Mouse (Mus musculus) thymus, postnatal 10 days (tissue): ENCODE measurements around the gene Alk.

Experiments used
- DNase-seq, 2 experiments: peaks; one replicate each; pipeline ENCODE4 v3.0.0; 2021; ENCODE audit warnings: low spot score in 2 of 2

Gene Alk

DNA sequence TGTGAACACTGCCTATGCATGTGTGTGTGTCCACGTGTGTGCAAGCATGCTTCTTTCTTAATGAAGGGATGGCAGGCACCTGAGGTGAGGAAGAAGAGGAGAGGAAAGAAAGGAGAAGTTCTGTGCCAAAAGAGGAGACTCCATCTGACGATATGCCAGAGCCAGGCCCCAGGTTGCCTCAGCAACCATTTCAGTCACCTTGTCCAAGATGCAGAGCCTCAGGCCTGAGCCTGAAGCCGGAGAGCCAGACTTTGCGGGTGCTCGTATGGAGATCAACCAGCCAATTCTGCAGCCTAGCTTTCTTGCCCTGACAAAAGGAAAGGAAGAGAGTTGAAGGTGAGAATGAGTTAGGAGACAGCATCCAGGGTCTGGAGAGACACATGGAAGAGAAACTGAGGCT is 566.1 kb downstream of the Alk start:
- no peak for DNase-seq

- DNase-seq, result no peak
Observed at GRCm38 (mm10) chr17:72030672-72031071, 573.8 kb downstream of the Alk start.

GRCm38 (mm10) chr17:72023323-72023722 is 581.1 kb downstream of the Alk start:
- DNase-seq, result no peak

GRCm38 (mm10) chr17:72021733-72022669 is 582.4 kb downstream of the Alk start:
- no peak for DNase-seq

DNA sequence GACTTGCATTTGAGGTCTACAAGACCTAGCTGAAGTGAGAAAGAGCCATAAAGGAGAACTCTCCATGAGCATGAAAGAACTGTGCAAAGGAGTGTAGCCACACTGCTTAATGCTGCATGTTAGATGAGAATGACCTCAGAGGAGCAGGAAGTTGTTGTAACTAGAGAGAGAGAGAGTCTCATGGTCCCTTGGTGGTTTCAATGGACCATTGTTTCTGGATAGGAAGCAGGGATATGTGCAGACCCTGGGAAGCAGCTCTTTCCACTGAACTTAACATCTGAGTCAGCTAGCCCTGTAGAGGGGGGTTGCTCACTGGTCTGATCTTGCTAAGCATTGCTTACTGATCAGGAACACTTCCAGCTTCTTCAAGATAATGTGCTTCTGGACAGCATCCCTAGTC is 587.1 kb downstream of the Alk start:
- DNase-seq, result no peak

DNA sequence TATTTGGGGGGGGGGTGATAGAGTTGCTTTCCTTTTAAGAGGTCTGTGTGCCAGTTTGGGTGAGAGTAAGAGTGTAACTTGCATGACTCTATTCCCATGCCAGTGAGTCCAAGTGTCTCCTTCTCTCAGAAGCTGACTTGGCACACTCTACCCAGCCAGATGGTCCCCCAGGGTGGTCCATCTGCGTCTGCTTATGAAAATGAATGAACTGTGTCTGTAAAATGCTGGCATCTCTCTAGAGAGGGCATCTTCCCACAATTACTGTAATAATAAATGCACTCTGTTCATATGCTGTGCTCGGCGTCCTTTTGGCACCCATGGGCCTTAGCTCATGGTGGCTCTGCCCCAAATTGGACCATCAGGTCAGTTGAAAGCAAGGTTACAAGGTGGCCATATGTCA is 589.2 kb downstream of the Alk start:
- DNase-seq, result no peak

- no peak for DNase-seq
Observed at GRCm38 (mm10) chr17:72012775-72013174, 591.7 kb downstream of the Alk start.

DNA sequence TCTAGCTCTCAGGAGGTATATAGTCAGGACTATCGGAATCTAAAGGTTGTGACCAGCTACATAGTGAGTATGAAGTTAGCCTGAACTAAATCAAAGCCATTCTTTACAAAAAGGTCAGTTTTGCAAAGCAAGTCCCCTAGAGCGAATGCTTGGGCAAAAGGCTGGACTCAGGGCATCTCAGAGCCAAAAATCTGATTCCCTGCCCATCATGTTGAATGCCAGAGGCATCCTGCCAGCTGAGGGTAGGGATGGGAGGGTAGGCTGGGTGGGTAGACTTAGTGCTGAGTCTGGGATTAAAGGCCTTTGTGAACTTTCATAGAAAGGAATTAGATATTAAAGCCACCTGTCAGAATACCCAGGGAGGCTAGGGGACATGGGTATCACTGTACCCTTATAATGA is 594.6 kb downstream of the Alk start:
- DNase-seq, result no peak

- DNase-seq, result no peak
Observed at GRCm38 (mm10) chr17:72008389-72008788, 596.0 kb downstream of the Alk start.

- DNase-seq, result no peak
Observed at GRCm38 (mm10) chr17:72005365-72005764, 599.1 kb downstream of the Alk start.

DNA sequence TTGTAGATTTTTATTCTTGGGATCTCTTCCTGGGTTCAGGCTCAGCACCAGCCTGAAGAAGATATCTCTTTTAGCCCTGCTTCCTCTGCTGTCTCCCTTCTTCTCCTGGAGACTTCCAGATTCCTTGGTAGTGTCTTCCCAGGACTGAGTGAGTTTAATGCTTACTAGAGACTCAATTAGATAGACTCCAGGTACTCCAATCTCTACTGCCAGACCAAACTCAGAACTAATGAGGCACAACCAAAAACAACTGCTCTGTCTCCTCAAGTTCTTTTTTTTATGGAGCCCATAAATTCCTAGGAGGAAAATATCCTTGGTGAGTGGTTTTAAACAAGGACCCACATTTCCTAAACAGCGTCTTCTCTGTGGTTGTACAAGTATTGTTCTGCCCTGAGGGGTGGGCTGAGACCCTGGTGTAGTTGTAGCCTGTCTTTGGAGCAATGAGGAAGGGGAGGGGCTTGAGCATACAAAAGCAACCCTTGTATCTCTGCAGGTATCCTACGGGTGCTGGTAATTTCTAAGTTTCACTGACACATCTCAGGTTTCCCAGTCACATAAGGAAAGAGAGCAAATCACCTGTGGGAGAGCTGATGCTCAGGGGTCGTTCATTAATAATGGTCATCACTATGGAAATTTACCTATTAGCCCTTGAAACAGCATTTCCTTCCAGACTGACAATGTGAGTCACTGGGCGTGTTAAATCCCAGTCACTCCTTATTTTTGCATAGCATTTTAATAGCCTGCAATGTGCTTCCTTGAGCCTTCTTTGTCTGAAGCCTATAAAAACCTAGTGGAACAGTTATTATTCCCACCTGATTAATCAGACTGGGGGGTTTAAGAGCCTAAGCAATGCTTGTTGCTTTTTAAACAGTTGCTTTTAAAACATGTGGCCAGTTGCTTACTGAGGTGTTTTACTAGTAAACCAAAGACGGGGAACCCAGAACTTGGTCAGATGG is 604.6 kb downstream of the Alk start:
- DNase-seq, result no peak

DNA sequence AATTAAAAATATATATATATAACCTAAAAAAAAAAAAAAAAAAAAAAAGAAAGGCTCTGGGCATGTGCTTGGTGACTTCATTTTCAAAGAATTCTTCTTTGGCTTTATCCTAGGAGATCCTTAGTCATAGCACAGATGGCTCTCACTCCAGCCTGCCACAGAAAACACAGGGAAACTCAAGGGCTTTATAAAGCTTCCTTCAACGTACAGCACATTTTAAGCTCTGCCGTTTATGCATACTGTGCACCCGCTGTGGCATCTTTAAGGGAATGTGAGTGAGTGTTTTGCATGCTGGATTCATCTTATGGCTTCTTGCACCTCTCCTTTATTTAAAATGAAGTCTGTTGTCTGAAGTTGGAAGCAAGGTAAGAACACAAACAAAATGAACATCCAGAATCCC is 606.7 kb downstream of the Alk start:
- no peak for DNase-seq

DNA sequence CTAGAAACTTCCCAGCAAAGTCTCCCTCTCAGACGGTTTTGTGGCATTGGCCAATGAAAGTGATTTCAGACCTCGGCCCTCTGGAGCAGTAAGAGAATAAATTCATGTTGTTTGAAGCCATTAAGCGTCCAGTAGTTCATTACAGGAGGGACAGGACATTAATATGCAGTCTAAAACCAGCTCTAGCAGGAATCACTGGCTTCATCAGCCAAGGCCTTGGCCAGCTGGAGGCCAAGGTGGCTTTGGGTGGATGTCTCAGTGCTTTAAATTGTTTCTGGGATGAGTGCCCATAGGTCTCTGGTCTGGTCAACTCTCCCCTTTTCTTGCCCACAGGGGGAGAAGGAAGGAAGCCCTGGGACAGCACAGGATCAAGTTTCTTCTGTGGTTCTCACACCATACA is 608.9 kb downstream of the Alk start:
- DNase-seq, result no peak

- no peak for DNase-seq
Observed at GRCm38 (mm10) chr17:71994144-71994543, 610.3 kb downstream of the Alk start.

- no peak for DNase-seq
Observed at GRCm38 (mm10) chr17:71993011-71993410, 611.4 kb downstream of the Alk start.

- no peak for DNase-seq
Observed at GRCm38 (mm10) chr17:71991260-71991659, 613.2 kb downstream of the Alk start.

DNA sequence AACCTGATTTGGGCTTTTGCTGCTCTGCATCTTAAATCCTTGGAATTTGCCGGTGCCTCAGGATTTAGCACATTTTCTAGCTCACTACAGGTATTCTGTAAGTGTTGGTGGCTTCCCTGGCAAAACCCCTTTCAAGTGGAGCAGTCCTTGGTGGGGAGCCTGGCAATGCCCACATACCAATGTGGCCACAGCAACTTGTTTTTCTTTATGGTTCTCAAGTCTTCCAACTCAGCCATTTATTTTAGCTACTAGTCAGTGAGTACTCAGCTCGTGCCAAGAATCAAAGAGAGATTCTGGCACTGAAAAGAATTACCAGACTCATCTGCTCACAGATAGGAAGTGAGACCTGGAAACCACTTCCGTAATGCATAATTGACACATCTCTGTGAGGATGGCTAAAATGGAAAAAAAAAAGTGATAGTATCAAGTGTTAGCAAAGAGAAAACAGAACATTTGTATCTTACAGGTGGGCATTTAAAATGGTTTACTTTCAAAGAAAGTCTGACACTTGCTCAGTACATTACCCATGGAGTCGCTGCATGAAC is 614.2 kb downstream of the Alk start:
- no peak for DNase-seq

GRCm38 (mm10) chr17:71988736-71989569 is 615.5 kb downstream of the Alk start:
- no peak for DNase-seq

DNA sequence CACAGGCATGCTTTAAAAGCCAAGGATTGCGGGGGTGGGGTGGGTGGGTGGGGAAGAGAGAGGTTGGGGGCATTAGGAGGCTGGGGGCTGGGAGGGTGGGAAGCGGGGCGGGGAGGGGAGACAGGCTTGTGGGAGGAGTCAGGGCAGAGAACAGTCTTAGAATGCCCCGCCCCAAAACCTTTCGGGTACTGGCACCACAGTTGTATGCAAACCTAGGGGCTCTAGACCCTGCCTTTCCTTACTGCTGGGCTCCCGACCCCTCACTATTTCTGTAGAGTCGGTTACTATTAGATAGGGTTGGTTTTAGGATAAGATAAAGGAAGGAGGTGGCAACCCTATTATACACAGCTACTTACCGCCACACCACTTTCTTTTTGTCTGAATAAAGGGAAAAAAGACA is 617.4 kb downstream of the Alk start:
- DNase-seq, result no peak

DNA sequence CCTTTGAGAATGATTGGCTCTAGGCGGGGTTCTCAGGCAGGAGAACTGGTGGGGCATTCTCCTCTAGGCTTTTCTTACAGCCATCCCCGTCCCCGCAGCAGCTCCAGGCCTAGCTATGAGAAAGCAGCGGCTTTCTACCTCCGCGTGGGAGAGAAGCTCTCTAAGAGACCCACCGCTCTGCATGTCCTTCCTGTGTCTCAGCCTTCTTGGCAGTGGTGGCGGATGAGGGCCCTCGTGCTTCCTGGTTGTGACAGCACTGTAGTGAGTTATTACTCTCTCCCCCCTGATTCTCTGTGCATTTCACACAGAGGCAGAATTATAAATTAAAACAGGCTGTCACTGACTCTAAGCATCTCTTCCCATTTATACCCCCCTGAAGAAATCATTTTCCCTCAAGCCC is 618.0 kb downstream of the Alk start:
- peak; percentile 28 to 42 for DNase-seq

- no peak for DNase-seq
Observed at GRCm38 (mm10) chr17:71981177-71981576, 623.2 kb downstream of the Alk start.
